Mouse (Mus musculus): ENCODE data around the gene Olfr221. TPM values are rescaled to one million over a fixed set of nuclear protein-coding genes. Genes with fewer than 3 reads are reported as not detected.
"Not testable (repeated sequence)": the region's sequence is repeated elsewhere in the genome, so short reads cannot be mapped to it uniquely, and the experiment has no call there.

Gene Olfr221
- not detected for total RNA-seq (2021)
- long read RNA-seq, experiment 1 = 0 reads
- long read RNA-seq, experiment 2 = 0 reads

GRCm38 (mm10) chr14:52042359-52042758 is at the start of gene Olfr221:
Gene Olfr221, minus strand, starts transcription at chr14:52042459.
- not testable (repeated sequence) for DNase-seq

DNA sequence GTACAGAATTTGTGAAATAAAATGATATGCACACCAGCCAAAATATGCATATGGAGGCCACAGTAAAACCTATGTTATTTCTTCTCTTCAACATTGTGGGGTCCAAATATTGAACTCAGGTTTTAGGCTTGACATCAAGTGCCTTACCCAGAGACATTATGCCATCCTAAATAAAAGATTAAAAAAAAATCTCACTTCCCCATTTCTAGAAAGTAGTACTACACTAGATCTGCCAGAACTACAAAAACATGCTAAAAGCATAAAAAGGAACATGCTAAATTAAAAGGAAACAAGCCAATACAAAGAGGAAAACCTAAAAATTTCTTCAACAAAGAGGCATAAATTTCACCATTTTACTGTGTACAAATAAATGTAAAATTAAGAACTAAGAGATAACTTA is 40.8 kb upstream of the Olfr221 start:
- DNase-seq = no peak

GRCm38 (mm10) chr14:52071599-52072137 is 29.4 kb upstream of the Olfr221 start:
- no peak for DNase-seq

DNA sequence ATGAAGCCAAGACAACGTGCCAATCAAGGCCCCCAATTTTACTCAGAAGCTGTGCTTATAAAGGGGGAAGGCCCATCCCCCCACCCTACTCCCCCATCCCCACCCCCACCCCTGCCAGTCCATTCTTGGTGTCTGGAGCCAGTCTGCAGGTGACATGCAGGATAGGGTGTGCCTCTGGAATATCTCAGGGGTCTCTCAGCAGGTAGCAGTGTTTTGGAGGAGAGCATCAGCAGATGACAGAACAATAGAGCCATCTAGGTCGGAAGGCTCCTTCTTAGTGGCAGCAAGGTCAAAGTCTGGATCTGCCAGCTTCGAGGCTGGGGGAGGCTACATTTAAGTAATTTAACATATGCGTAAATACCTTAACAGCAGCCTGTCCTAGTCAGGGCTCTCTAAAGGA is 23.9 kb upstream of the Olfr221 start:
- DNase-seq = no peak

- DNase-seq = no peak
These were observed 19.5 kb upstream of the Olfr221 start for GRCm38 (mm10) chr14:52061798-52062197.

GRCm38 (mm10) chr14:52060800-52061199 is 18.5 kb upstream of the Olfr221 start:
- DNase-seq = no peak

DNA sequence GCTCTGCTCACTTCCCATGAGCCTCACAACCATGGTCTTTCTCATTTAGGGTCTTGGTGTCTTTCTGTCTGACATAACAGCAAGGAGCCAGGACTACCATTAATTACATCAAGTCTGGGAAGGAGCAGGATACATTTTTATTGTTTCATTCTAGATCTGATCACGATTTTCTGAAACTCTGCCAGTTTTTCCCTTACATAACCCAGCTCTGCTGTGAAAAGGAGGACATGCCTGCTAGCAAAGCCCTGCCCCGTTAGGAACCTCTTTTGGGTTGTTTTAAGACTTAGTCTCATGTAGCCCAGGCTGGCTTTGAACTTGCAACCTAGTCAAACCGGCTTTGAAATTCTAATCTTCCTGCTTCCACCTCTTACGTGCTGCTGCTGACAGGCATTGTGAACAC is 17.7 kb upstream of the Olfr221 start:
- no peak for DNase-seq

DNA sequence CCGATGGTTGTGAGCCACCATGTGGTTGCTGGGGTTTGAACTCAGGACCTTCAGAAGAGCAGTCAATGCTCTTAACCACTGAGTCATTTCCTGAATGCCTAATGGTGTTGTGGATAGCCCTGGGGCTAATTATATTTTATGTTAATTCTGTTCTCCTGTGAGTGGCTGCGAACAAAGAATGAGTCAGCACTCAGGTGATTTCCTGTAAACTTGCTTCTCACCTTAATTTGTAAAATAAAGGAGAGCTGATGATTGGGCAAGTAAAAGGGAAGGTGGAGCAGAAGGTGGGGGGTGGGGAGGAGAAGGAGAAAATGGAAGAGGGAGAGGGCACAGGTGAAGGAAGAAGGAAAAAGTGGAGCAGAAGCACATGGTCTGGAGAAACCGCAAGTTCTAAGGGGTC is 10.5 kb upstream of the Olfr221 start:
- not testable (repeated sequence) for DNase-seq

GRCm38 (mm10) chr14:52045966-52046565 is 3.8 kb upstream of the Olfr221 start:
- no peak for DNase-seq

- no peak for DNase-seq
These were observed 2.8 kb upstream of the Olfr221 start for GRCm38 (mm10) chr14:52044901-52045678.

DNA sequence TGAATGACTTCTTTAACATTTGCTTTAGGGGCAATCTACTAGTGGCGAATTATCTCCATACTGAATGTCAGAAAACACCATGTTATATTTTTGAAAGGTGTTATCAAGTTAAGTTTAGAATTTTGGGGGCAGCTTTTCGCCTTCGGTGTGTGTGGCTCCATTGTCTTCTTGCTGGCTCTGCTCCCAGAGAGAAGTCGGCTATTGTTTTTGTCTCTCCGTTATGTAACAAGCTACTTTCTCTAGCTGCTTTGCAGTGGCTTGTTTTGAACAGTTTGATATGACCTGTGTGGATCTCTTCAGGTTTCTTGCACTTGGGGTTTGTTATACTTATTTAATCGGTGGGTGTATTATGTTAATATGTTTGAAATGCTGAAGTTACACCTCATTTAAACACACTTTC is 1.2 kb upstream of the Olfr221 start:
- no peak for DNase-seq

DNA sequence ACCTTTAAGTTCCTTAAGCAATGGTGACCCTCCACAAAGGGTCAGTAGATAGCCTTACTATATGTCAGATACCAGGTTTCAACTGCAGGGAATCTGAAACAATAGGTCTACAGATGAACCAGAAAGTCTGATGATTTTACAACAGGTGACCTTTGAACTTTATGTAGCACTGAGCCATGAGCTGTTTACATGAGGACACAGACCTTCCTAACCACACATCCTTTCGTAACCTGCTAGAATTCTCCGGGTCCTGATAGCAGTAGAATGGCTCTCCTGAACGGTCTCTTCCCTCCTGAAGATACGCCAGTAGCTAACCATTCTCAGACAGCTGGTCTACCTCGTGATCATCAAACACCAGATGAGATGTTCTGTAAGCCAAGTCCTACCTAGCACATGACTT is 2.9 kb downstream of the Olfr221 start:
- DNase-seq = no peak

DNA sequence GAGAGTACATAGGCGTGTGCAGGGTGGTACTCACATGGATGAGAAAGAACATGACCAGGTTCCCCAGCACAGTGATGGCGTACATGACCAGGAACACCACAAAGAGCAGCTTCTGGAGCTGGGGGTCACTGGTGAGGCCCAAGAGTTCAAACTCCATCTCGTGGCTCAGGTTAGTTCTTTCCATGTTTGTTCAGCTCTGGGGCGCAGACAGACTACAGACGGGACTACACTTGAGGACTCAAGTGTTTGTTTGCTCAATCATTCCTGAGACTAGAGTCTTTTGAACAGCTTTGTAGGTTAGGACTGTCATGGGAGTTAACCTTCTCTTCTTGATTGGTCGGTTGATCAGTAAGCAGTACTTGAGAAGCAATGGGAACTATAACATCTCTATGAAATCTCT is 6.3 kb downstream of the Olfr221 start:
- DNase-seq = no peak

DNA sequence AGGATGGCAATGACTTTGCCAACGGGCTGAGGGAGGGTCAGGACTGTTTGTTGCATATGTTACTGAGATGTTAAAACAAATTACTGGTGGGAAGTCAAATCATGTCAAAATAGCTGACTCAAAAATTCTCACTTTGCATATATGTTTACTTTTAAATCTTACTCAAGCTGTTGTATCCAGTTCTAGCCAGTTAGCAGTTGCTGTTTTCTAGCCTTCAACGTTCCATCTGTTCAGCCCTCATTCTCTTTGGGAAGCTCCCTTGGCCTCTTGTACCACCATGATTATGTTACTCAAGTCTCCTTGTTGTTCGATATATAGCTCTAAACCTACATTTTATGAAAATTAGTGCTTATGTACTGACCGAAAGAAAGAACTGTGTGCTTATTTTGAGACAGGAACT is 15.9 kb downstream of the Olfr221 start:
- DNase-seq = no peak

GRCm38 (mm10) chr14:52024133-52024532 is 18.1 kb downstream of the Olfr221 start:
- no peak for DNase-seq

DNA sequence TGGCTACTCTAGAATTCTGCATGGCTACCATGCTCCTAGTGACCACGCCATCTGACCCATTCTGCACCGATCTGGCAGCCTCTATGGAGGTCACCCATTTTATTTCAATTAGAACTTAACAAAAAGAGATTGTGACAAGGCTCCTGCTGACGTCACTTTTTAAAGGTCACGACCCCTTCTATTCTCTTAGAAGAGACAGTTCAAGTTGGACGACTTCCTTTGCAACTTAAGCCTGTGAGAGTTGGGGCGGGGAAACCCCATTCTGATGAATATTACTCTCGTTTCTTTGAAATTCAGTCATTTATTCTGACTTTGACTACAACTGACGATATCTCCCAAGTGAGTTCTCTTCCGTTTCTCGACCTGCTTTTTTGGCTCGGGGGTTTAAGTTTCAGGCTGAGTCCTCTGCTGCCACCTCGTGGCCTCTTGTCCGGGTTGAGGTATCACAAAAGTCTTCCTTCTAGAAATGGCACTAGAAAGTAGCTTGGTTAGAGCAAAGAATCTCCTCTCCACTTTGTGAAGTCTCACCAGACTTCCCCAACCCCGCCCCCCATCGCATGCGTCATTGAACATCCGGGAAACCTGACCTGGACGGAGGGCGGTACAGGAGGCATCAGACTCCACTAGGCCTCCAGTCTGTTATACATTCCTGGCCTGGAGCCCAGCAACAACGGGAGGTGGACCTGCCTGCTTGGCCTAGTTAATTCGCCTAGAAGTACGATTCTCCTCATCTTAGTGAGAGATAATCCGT is 19.4 kb downstream of the Olfr221 start:
- DNase-seq = peak; percentile 87

DNA sequence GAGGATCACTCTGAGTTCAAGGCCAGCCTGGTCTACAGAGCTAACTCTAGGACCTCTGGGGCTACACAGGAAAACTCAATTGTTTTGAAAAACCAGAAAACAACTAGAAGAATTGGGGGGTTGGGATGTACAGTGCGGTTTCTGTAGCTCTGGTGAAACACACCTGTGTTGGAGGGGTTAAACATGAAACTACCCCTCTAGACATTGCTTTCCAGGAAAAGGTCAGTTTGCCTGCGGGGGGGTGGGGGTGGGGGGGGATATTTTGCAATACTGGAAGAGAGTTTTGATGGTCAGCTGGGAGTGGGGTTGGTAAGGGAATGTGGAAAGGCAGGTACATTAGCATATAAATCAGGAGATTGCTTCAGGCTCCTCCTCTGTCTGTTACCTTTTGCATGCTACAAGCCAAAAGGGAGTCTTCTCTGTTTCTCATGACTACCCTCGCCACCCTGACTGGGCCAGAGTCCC is 20.0 kb downstream of the Olfr221 start:
- DNase-seq = no peak

- DNase-seq = no peak
These were observed 20.6 kb downstream of the Olfr221 start for GRCm38 (mm10) chr14:52021568-52022212.

DNA sequence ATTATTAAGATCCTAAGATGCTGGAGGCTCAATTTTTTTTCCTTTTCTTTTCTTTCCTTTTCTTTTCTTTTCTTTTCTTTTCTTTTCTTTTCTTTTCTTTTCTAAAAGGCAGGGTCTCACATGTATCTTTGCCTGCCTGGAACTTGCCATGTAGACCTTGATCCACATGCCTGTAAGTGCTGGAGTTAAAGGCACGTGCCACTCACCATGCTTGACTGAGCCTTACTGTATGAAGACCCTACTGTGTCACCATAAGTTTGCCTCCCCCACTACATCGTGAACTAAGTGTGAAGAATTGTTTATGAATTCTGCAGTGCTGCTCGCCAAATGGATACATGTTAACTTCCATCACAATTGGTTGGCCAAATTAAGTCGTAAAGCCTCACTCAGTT is 21.1 kb downstream of the Olfr221 start:
- no peak for DNase-seq

DNA sequence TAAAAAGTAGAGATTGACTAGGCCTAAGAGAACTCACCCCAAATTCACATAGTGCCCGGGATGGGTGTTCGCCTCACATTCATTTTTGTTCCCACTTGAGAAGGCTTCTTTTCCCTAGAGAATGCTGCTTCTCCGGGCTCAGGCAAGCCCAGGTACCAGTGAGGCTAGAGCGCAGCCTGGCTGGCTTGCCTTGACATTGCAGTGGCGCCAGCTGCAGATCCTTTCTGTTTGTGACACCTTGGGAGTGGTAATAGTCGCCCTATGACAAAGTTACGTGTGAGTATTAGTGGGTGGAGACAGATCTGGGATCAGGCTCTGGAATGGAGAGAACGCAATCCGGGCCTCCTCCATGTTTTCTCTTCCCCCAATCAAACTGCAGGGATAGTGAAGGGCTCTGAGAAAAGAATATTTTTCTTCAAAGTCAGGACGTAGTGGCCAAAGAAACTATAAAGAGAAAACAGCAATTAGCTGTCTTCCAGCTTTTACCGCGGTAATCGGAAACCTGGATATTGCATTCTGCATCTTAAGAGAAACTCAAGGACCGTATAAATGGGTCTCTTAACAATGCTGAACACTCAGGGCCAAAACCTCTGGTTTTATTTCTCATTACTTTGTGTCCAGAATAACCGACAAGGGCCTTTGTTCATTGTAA is 21.6 kb downstream of the Olfr221 start, which contains the start of gene Zfp219:
Zfp219 (minus strand) TSS at position 248 of the 652 bp plus-strand sequence.
- peak; percentile 52 for DNase-seq

DNA sequence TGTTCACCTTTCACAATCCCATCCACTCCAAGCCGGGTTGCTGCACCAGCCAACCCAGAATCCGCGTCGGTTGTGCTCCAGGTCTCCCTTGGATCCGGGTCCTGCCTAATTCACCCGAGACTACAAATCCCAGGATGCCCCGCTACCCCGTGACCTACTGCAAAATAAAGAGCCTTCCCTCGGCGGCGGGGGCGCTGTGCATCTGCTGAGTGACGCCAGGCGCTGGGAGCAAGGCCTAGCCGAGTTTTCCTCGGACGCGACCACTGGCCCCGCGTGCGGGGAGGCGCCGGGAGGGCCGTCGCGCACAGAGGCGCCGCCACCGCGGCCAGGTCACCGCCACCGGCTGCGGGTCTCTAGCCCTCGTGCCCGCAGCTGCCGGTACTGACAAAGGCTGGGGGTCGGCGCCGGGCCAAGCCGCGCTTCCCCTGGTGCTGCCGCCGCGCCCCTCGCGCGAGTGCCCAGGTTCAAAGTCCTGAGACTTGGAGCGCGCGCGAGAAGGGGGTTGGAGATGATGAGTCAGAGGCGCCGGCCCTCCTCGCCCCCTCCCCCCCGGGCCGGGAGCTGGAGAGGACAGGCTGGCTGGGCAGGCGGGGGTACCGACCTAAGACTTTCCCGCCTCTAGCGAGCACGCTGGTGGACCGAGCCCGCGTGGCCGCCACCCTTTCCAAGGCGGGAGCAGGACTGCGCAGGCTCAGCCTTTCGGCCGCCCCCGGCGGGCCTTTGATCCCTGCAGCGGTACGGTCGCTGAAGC is 22.5 kb downstream of the Olfr221 start:
- DNase-seq = peak; percentile 95

Data from gastrocnemius, postnatal 10 days (tissue).